Mouse (Mus musculus) cerebellum, adult 11 months (tissue): ENCODE measurements around the gene Nup35.

ENCODE experiments used
- DNase-seq: peaks from one replicate; pipeline ENCODE4 v3.0.0; 2022

Nup35 gene

GRCm38 (mm10) chr2:80616854-80617737 is at the start of gene Nup35, which contains the start of gene Dusp19:
Gene Nup35, plus strand, starts transcription at chr2:80617236.
Gene Dusp19, plus strand, starts transcription at chr2:80617045.
- peak; percentile 93 for DNase-seq

- no peak for DNase-seq
Measured at GRCm38 (mm10) chr2:80567411-80567810, 49.6 kb upstream of the Nup35 start.

- DNase-seq, result no peak
Measured at GRCm38 (mm10) chr2:80570656-80571055, 46.4 kb upstream of the Nup35 start.

GRCm38 (mm10) chr2:80577286-80577685 is 39.8 kb upstream of the Nup35 start:
- DNase-seq, result no peak

GRCm38 (mm10) chr2:80579253-80579891 is 37.7 kb upstream of the Nup35 start:
- DNase-seq, result no peak

GRCm38 (mm10) chr2:80580311-80580961 is 36.6 kb upstream of the Nup35 start:
- no peak for DNase-seq

- peak; percentile 89 for DNase-seq
Measured at GRCm38 (mm10) chr2:80581043-80581711, 35.9 kb upstream of the Nup35 start, which contains the start of gene Nckap1. Gene Nckap1, minus strand, starts transcription at chr2:80581380.

- DNase-seq, result no peak
Measured at GRCm38 (mm10) chr2:80582356-80582755, 34.7 kb upstream of the Nup35 start.

- DNase-seq, result no peak
Measured at GRCm38 (mm10) chr2:80594215-80594918, 22.7 kb upstream of the Nup35 start.

- DNase-seq, result no peak
Measured at GRCm38 (mm10) chr2:80596960-80597359, 20.1 kb upstream of the Nup35 start.

- DNase-seq, result no peak
Measured at GRCm38 (mm10) chr2:80599850-80600249, 17.2 kb upstream of the Nup35 start.

GRCm38 (mm10) chr2:80600611-80601010 is 16.4 kb upstream of the Nup35 start:
- DNase-seq, result no peak

GRCm38 (mm10) chr2:80602756-80603155 is 14.3 kb upstream of the Nup35 start:
- no peak for DNase-seq

GRCm38 (mm10) chr2:80603771-80604426 is 13.1 kb upstream of the Nup35 start:
- DNase-seq, result no peak

- DNase-seq, result no peak
Measured at GRCm38 (mm10) chr2:80612286-80612685, 4.8 kb upstream of the Nup35 start.

GRCm38 (mm10) chr2:80612796-80613195 is 4.2 kb upstream of the Nup35 start:
- no peak for DNase-seq

- DNase-seq, result no peak
Measured at GRCm38 (mm10) chr2:80618991-80619390, 2.0 kb downstream of the Nup35 start.

GRCm38 (mm10) chr2:80621921-80622320 is 4.9 kb downstream of the Nup35 start:
- DNase-seq, result no peak

- DNase-seq, result no peak
Measured at GRCm38 (mm10) chr2:80624523-80624922, 7.5 kb downstream of the Nup35 start.

- DNase-seq, result no peak
Measured at GRCm38 (mm10) chr2:80632336-80633026, 15.4 kb downstream of the Nup35 start.
